8 mouse cellular contexts compared by ENCODE assay signal in genomic region chr10:61696560-61696823, GRCm38 (mm10). TPM values are rescaled to one million over a fixed set of nuclear protein-coding genes. Genes with fewer than 3 reads are reported as not detected.
DNase-seq lines count a peak whose midpoint lies in the region; ATAC-seq and TF ChIP-seq lines count a peak whose summit lies in the region.

No protein-coding gene starts in this region.

- H3K4me3 ChIP-seq in heart, embryonic 14.5 days (ENCODE audit: control insufficient read depth in 1 of 2, insufficient read depth in 1 of 2, low read depth in 1 of 2, low read length in 2 of 2): peak overlapping the region; percentile 79 to 98
- peak overlapping the region; percentile 76 for H3K4me3 ChIP-seq in bone marrow, adult 2 months (replicated peaks; ENCODE audit: control insufficient read depth, low read depth, low read length)
- H3K4me3 ChIP-seq in hindbrain, embryonic 12.5 days: peak overlapping the region; percentile 96
- H3K4me3 ChIP-seq in midbrain, embryonic 10.5 days: peak overlapping the region; percentile 97

- no peaks in the 10 kb centered on the region for H3K9me3 ChIP-seq in heart, embryonic 14.5 days (ENCODE audit: control insufficient read depth, low read length)
- H3K9me3 ChIP-seq in hindbrain, embryonic 12.5 days (replicated peaks): no peaks in the 10 kb centered on the region
- H3K9me3 ChIP-seq in midbrain, embryonic 10.5 days (replicated peaks): no peaks in the 10 kb centered on the region

- H3K4me2 ChIP-seq in heart, embryonic 14.5 days (ENCODE audit: low read length): peak overlapping the region; percentile 100
- H3K4me2 ChIP-seq in hindbrain, embryonic 12.5 days (replicated peaks): peak overlapping the region; percentile 100

- H3K9ac ChIP-seq in heart, embryonic 14.5 days (ENCODE audit: low read length): peak overlapping the region; percentile 88
- peak overlapping the region; percentile 82 for H3K9ac ChIP-seq in hindbrain, embryonic 12.5 days

- peaks cover 0 to 14% of the 10 kb centered on the region in 2 experiments; a peak in 3 of 4 replicates for H3K4me1 ChIP-seq in heart, embryonic 14.5 days (ENCODE audit: control insufficient read depth in 2 of 2, insufficient read depth in 2 of 2, low read length in 2 of 2)
- no peaks in the 10 kb centered on the region; the same call in 1 of the 2 replicates for H3K4me1 ChIP-seq in bone marrow, adult 2 months (ENCODE audit: control insufficient read depth, insufficient read depth, low read length)
- H3K4me1 ChIP-seq in hindbrain, embryonic 12.5 days: peaks cover 20% of the 10 kb centered on the region
- H3K4me1 ChIP-seq in midbrain, embryonic 10.5 days: peaks cover 27% of the 10 kb centered on the region

- no peaks in the 10 kb centered on the region for H3K27me3 ChIP-seq in heart, embryonic 14.5 days (ENCODE audit: control insufficient read depth, insufficient read depth, low read length)
- 0 out of 2 replicates have a peak, but pooled peaks cover 4% of the 10 kb centered on the region for H3K27me3 ChIP-seq in hindbrain, embryonic 12.5 days
- 0 out of 2 replicates have a peak, but pooled peaks cover 9% of the 10 kb centered on the region for H3K27me3 ChIP-seq in midbrain, embryonic 10.5 days (ENCODE audit: low read depth, poor library complexity, severe bottlenecking)

- no peak for TF ChIP-seq POLR2A in bone marrow, adult 2 months (IDR thresholded peaks at IDR 0.05; ENCODE audit: borderline replicate concordance, control insufficient read depth, low read depth, low read length)

- H3K27ac ChIP-seq in heart, embryonic 14.5 days (replicated peaks in 1 of 2; ENCODE audit: control insufficient read depth in 1 of 2, insufficient read depth in 1 of 2, low read depth in 2 of 2, low read length in 2 of 2): no peak overlapping the region
- H3K27ac ChIP-seq in bone marrow, adult 2 months (ENCODE audit: control insufficient read depth, insufficient read depth, low read depth, low read length, poor library complexity): no peak overlapping the region; the same call in 1 of the 2 replicates
- H3K27ac ChIP-seq in hindbrain, embryonic 12.5 days: no peak overlapping the region
- peak overlapping the region; percentile 86 for H3K27ac ChIP-seq in midbrain, embryonic 10.5 days (replicated peaks)

- peaks cover 38% of the 10 kb centered on the region for H3K36me3 ChIP-seq in heart, embryonic 14.5 days (ENCODE audit: control insufficient read depth, insufficient read depth, low read length)
- H3K36me3 ChIP-seq in hindbrain, embryonic 12.5 days: peaks cover 36% of the 10 kb centered on the region
- peaks cover 63% of the 10 kb centered on the region for H3K36me3 ChIP-seq in midbrain, embryonic 10.5 days

- ATAC-seq in heart, embryonic 14.5 days (ENCODE audit: insufficient number of reproducible peaks, insufficient read depth, low FRiP score, low read depth): no peak
- ATAC-seq in hindbrain, embryonic 12.5 days (ENCODE audit: low FRiP score): no peak

- TF ChIP-seq CTCF in bone marrow, adult 2 months (IDR thresholded peaks at IDR 0.05; ENCODE audit: control insufficient read depth, insufficient read depth, low read length): no peak

- DNase-seq in heart, adult 8-10 months (ENCODE audit: low spot score): no peak
- DNase-seq in midbrain, embryonic 10.5 days (ENCODE audit: low spot score): no peak
- DNase-seq in layer of hippocampus, postnatal 14 days (ENCODE audit: low spot score in 2 of 2): no peak
- no peak for DNase-seq in right cerebral cortex, adult 2 months (ENCODE audit: low spot score in 2 of 2)
- DNase-seq in lung, postnatal 25 days (ENCODE audit: low spot score): no peak

- WGBS in heart, embryonic 14.5 days: 4% methylated on average over 19 of the region's 19 CpGs
- 11% methylated on average over 19 of the region's 19 CpGs for WGBS in bone marrow, adult 2 months
- WGBS in hindbrain, embryonic 12.5 days: 12% methylated on average over 18 of the region's 19 CpGs
- WGBS in midbrain, embryonic 10.5 days: 12% methylated on average over 19 of the region's 19 CpGs

RNA-seq across cellular contexts. Expression of gene Tysnd1, which starts 1.2 kb away (rescaled TPM):
- polyA plus RNA-seq in heart, embryonic 14.5 days (2014; fragmentation: Nextera tagmentation; extraction: Ambion mirVana): 25.7 and 27.5 TPM in 2 replicates
- total RNA-seq in heart, adult 8-10 months (2022): 10 to 100 TPM; 21.8 to 24.1 (median 23.6) TPM
- polyA plus RNA-seq in bone marrow, adult 2 months (2011; ENCODE audit: insufficient read depth, insufficient read length, low replicate concordance, missing spikeins): 12.3 and 29.2 TPM in 2 replicates
- 36.5 and 37.4 TPM in 2 replicates for polyA plus RNA-seq in hindbrain, embryonic 12.5 days (2016; fragmentation: Nextera tagmentation; extraction: Ambion mirVana)
- 27.4 and 28.7 TPM in 2 replicates for polyA plus RNA-seq in midbrain, embryonic 10.5 days (2016; fragmentation: Nextera tagmentation; extraction: Ambion mirVana)
- 10 to 100 TPM; 26.3 to 29.6 TPM for total RNA-seq in layer of hippocampus, postnatal 14 days (2021)

RNA-seq across cellular contexts. Expression of gene Sar1a, which starts 16.4 kb away (rescaled TPM):
- 169 and 175 TPM in 2 replicates for polyA plus RNA-seq in heart, embryonic 14.5 days (2014; fragmentation: Nextera tagmentation; extraction: Ambion mirVana)
- 100 to 1,000 TPM; 159 to 182 (median 170) TPM for total RNA-seq in heart, adult 8-10 months (2022)
- 52.5 and 68.8 TPM in 2 replicates for polyA plus RNA-seq in bone marrow, adult 2 months (2011; ENCODE audit: insufficient read depth, insufficient read length, low replicate concordance, missing spikeins)
- 234 and 235 TPM in 2 replicates for polyA plus RNA-seq in hindbrain, embryonic 12.5 days (2016; fragmentation: Nextera tagmentation; extraction: Ambion mirVana)
- polyA plus RNA-seq in midbrain, embryonic 10.5 days (2016; fragmentation: Nextera tagmentation; extraction: Ambion mirVana): 232 and 244 TPM in 2 replicates
- total RNA-seq in layer of hippocampus, postnatal 14 days (2021): 100 to 1,000 TPM; 118 to 121 TPM

RNA-seq across cellular contexts. Expression of gene Aifm2, which starts 18.6 kb away (rescaled TPM):
- polyA plus RNA-seq in heart, embryonic 14.5 days (2014; fragmentation: Nextera tagmentation; extraction: Ambion mirVana): 20.7 and 23.1 TPM in 2 replicates
- total RNA-seq in heart, adult 8-10 months (2022): 10 to 100 TPM; 21.1 to 29.9 (median 25.6) TPM
- polyA plus RNA-seq in bone marrow, adult 2 months (2011; ENCODE audit: insufficient read depth, insufficient read length, low replicate concordance, missing spikeins): 9.2 and 14.9 TPM in 2 replicates
- polyA plus RNA-seq in hindbrain, embryonic 12.5 days (2016; fragmentation: Nextera tagmentation; extraction: Ambion mirVana): 6.3 and 7.5 TPM in 2 replicates
- polyA plus RNA-seq in midbrain, embryonic 10.5 days (2016; fragmentation: Nextera tagmentation; extraction: Ambion mirVana): 5.2 and 7.0 TPM in 2 replicates
- total RNA-seq in layer of hippocampus, postnatal 14 days (2021): 1 to 10 TPM; 5.2 to 5.6 TPM

RNA-seq across cellular contexts. Expression of gene Ppa1, which starts 48.1 kb away (rescaled TPM):
- 81.4 and 86.9 TPM in 2 replicates for polyA plus RNA-seq in heart, embryonic 14.5 days (2014; fragmentation: Nextera tagmentation; extraction: Ambion mirVana)
- 10 to 100 TPM; 71.2 to 81.2 (median 74.4) TPM for total RNA-seq in heart, adult 8-10 months (2022)
- polyA plus RNA-seq in bone marrow, adult 2 months (2011; ENCODE audit: insufficient read depth, insufficient read length, low replicate concordance, missing spikeins): 11.7 and 19.7 TPM in 2 replicates
- 193 and 196 TPM in 2 replicates for polyA plus RNA-seq in hindbrain, embryonic 12.5 days (2016; fragmentation: Nextera tagmentation; extraction: Ambion mirVana)
- 310 and 362 TPM in 2 replicates for polyA plus RNA-seq in midbrain, embryonic 10.5 days (2016; fragmentation: Nextera tagmentation; extraction: Ambion mirVana)
- 100 to 1,000 TPM; 102 to 108 TPM for total RNA-seq in layer of hippocampus, postnatal 14 days (2021)
